33 mouse cellular contexts compared by ENCODE assay signal in genomic region chr13:34406291-34406690, GRCm38 (mm10).
"Had no signal": no experiment of that assay in that cellular context is flagged by ENCODE, and none has a peak within 500 bp of the region (broad histone marks: within the 10 kb centered on the region; RNA-seq: fewer than 3 reads in every experiment).

No protein-coding gene starts in this region.

- H3K9ac ChIP-seq: heart, embryonic 12.5 days; heart, embryonic 13.5 days; heart, embryonic 15.5 days; hindbrain, embryonic 12.5 days; hindbrain, embryonic 13.5 days; hindbrain, embryonic 14.5 days; hindbrain, embryonic 15.5 days; kidney, embryonic 15.5 days had no signal

- H3K27me3 ChIP-seq: heart, embryonic 12.5 days; heart, embryonic 13.5 days; heart, embryonic 15.5 days; hindbrain, embryonic 12.5 days; hindbrain, embryonic 13.5 days; hindbrain, embryonic 15.5 days; kidney, embryonic 15.5 days had no signal

- H3K4me1 ChIP-seq: hindbrain, embryonic 12.5 days; hindbrain, embryonic 13.5 days; kidney, embryonic 15.5 days had no signal

- H3K9me3 ChIP-seq: heart, embryonic 10.5 days; heart, embryonic 12.5 days; heart, embryonic 13.5 days; heart, embryonic 15.5 days; hindbrain, embryonic 10.5 days; hindbrain, embryonic 12.5 days; hindbrain, embryonic 13.5 days; hindbrain, embryonic 15.5 days; kidney, embryonic 15.5 days had no signal

- H3K27ac ChIP-seq: heart, adult 2 months; heart, embryonic 10.5 days; heart, embryonic 13.5 days; heart, embryonic 15.5 days; hindbrain, embryonic 10.5 days; hindbrain, embryonic 12.5 days; hindbrain, embryonic 13.5 days; hindbrain, embryonic 14.5 days; hindbrain, embryonic 15.5 days; hindbrain, postnatal 0 days; kidney, embryonic 15.5 days; kidney, postnatal 0 days; layer of hippocampus, adult 2 months had no signal

- H3K4me3 ChIP-seq: heart, adult 2 months; heart, embryonic 10.5 days; heart, embryonic 12.5 days; heart, embryonic 13.5 days; heart, embryonic 15.5 days; hindbrain, embryonic 10.5 days; hindbrain, embryonic 12.5 days; hindbrain, embryonic 13.5 days; hindbrain, embryonic 15.5 days; kidney, embryonic 15.5 days; layer of hippocampus, adult 2 months had no signal

- H3K36me3 ChIP-seq: heart, embryonic 10.5 days; heart, embryonic 12.5 days; heart, embryonic 13.5 days; heart, embryonic 15.5 days; hindbrain, embryonic 10.5 days; hindbrain, embryonic 12.5 days; hindbrain, embryonic 13.5 days; hindbrain, embryonic 15.5 days; kidney, embryonic 15.5 days had no signal

- H3K4me2 ChIP-seq: heart, embryonic 11.5 days; heart, embryonic 12.5 days; heart, embryonic 13.5 days; heart, embryonic 15.5 days; hindbrain, embryonic 12.5 days; hindbrain, embryonic 13.5 days; hindbrain, embryonic 14.5 days; hindbrain, embryonic 15.5 days; kidney, embryonic 15.5 days had no signal

- ATAC-seq: hindbrain, embryonic 16.5 days; hindbrain, postnatal 0 days; inflammation-experienced regulatory T-cells, adult 6 months had no signal

- DNase-seq: heart, adult 2 months; heart, postnatal 10 days; heart, postnatal 14 days; heart, postnatal 36 days; heart, postnatal 4 days; kidney, adult 11 months; kidney, adult 18-20 months; kidney, adult 2 months; kidney, adult 8-10 months; kidney, adult 9 months; kidney, postnatal 10 days; kidney, postnatal 14 days; kidney, postnatal 25 days; kidney, postnatal 36 days; kidney, postnatal 4 days; layer of hippocampus, adult 9-11 months; layer of hippocampus, postnatal 36 days had no signal
